Mouse (Mus musculus): ENCODE measurements at regions not wholly inside any gene's neighbourhood (a gene's known extent, or its start where the extent isn't known, plus 50 kb on each side); places are given as distances from the start of the nearest gene placed in this dataset.

GRCm38 (mm10) chr10:9569277-9569676 is 105.7 kb downstream of the Samd5 start:
- no peak for DNase-seq (ENCODE audit: low spot score)

- DNase-seq (ENCODE audit: low spot score) = peak; percentile 74
Observed at GRCm38 (mm10) chr10:9557517-9558065, 117.4 kb downstream of the Samd5 start.

GRCm38 (mm10) chr10:9557092-9557491 is 117.9 kb downstream of the Samd5 start:
- no peak for DNase-seq (ENCODE audit: low spot score)

GRCm38 (mm10) chr10:9553946-9554345 is 121.1 kb downstream of the Samd5 start:
- DNase-seq (ENCODE audit: low spot score) = no peak

- peak; percentile 68 for DNase-seq (ENCODE audit: low spot score)
Observed at GRCm38 (mm10) chr10:9549913-9550709, 124.9 kb downstream of the Samd5 start.

- peak; percentile 9 for DNase-seq (ENCODE audit: low spot score)
Observed at GRCm38 (mm10) chr10:9545807-9546206, 129.2 kb downstream of the Samd5 start.

DNA sequence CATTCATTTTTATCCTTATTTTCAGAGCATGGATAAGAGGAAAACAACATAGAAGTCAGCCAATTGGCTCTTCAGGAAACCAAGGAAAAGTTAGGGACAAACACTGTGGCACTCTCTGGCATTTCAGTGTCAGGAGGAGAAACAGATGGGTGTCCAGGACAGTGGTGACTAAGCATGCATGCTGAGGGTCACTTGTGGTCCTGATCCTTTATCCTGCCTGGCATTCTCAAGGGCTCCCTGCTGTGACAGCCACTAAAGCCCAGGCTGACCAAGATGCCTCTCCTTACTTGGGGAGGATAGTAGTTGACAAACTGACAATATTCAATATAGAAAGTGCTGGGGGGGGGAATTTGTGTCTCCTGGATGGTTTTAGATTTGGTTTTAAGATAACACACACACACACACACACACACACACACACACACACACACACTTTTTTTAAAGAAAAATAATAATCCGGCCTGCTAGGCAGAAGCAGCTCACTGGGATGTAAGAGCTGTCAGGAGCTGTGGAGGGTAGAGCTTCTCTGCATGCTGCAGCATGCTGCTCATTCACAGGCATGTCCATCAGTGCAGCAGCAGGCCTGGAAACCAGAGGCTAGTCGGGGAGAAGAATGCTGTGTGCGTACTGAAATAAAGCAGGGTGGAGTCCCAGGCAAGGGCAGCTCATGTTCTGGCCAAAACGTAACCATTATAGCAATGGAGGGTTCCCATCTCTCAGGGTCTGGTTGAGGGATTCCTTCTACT is 130.8 kb downstream of the Samd5 start:
- peak; percentile 40 for DNase-seq (ENCODE audit: low spot score)

DNA sequence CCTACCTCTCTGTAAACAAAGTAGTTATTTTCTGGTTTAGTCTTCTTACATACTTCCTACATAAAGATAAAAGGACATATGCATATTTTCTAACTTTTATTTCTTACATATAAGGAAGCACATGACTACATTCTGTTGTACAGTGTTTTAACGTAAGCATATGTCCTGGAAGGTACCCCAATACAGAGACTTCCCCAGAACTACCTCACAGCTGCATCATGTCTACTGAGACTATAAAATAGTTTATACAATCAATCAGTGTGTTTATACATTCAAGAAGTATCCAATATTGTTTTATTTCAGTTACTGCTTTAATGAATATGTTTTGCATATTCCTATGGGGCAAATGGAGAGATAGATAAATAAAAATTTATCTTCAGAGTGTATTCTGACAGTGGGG is 133.4 kb downstream of the Samd5 start:
- no peak for DNase-seq (ENCODE audit: low spot score)

DNA sequence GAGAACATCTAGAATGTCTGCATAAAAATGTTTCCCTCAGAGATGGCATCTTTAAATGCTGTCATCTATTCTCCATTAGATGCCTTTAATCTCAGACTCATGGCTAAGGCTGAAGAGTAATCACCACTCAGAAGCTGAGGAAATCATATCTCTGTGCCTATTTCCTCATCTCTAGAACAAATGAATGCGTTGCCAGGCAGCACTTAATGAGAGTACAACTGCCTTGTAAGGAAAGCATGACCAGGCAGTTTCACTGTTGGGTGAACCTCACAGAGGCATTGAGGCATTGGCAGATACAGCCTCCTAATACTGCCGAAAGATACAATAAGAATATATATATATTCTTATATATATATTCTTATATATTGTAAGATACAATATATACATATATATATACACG is 137.3 kb downstream of the Samd5 start:
- DNase-seq (ENCODE audit: low spot score) = no peak

GRCm38 (mm10) chr10:9534552-9534951 is 140.5 kb downstream of the Samd5 start:
- DNase-seq (ENCODE audit: low spot score) = no peak

DNA sequence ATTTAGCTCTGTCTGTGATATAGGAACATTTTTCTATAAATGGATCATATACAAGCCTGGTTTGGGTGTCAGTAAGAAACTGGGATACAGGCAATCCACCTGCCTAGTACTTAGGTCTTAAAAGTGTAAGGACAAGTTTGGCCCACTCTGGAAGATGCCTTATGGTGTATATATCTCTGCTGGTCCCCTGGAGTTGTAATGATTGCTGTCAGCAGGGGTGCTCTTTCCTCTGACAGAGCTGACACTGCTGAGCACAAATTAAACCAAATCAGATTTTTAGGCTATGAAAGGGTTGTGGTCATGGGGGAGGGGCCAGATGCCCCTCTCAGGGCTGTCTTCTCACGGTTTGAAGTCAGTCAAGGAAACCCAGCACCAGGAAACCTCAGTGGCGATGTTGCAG is 141.7 kb downstream of the Samd5 start:
- no peak for DNase-seq (ENCODE audit: low spot score)

- no peak for DNase-seq (ENCODE audit: low spot score)
Observed at GRCm38 (mm10) chr10:9531931-9532330, 143.1 kb downstream of the Samd5 start.

- DNase-seq (ENCODE audit: low spot score) = no peak
Observed at GRCm38 (mm10) chr10:9529408-9529807, 145.6 kb downstream of the Samd5 start.

DNA sequence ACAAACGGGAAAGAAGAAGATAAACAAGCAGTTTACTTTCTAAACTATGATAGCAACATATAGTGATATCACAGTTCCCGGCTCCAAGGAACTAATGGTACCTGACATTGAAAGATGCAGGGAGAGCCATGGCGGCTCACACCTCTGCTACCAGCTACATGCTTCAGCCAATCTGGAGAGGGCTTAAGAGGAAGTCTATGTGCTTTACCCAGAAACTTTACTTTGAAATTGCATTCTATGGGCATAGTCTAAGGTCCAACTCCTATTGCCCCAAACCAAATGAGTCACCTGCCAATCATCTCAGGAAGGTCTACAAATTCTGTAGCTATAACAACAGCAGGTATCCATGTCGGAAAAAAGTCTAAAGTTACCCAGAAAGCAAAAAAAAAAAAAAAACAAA is 146.9 kb downstream of the Samd5 start:
- no peak for DNase-seq (ENCODE audit: low spot score)

GRCm38 (mm10) chr10:9509764-9510390 is 165.1 kb downstream of the Samd5 start:
- DNase-seq (ENCODE audit: low spot score) = no peak

DNA sequence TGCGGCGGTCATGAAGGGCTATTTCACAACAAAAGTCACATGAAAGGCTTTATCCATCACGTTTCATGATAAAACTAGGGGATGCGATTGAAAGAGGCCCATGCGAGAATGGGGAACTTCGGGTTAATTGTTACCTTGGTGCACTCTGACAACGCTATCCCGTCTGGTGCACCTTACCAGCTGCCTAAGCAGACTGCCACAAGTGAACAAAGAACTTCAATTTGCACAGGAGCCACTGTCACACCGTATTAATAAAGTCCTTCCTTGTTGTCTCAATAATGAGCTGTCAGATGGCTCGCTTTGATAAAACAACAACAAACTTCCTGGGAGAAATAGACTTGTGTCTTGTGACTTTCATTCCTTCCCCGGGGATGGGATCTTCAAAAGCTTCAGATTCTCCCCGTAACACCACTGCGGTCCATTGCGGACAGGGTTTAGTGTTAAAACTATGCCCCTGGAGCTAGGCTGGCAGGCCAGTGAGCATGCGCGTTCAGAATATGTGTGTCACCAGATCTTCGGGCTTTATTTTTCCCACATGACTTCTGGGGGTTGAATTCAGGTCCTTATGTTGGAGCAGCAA is 165.8 kb downstream of the Samd5 start:
- no peak for DNase-seq (ENCODE audit: low spot score)

DNA sequence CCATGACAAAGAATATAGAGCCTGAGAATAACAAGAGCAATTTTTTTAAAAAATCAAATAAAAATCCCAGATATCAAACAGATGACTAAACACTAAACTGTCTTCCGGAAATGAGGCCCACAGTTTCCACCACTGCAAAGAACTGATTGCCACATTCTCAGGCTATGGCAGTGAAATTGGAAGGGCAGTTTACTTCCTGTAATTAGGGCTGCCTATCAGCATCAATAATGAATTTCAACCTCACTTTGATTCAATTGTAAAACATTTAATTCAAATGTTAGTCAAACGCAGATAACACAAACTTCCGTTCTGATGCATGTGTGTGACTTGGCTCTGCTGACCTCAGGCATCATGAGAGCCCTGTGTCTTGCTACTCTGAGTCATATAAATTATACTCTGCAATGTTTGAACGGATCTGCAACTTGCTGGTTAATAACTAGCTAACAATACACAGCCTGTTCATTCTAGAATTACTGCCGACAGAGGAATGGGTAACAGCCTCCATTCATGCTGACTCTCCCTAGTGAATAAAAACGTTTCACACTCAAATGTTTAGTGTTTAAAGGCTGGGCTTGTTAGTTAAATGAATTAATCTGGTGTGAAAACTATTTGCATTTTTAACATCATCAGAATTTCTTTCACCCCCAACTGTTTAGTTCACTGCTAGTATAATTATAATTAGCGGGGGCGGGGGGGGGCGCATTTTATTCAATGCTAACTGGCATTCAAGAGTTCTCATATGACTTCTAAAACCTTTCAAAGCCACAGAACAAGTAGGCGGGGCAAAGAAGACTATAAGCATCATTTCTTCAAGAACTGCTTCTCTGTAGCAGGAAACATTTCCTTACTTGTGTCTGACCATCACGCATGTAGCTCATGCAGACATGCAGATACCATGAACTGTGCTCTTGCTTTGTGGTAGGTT is 171.2 kb downstream of the Samd5 start:
- no peak for DNase-seq (ENCODE audit: low spot score)

DNA sequence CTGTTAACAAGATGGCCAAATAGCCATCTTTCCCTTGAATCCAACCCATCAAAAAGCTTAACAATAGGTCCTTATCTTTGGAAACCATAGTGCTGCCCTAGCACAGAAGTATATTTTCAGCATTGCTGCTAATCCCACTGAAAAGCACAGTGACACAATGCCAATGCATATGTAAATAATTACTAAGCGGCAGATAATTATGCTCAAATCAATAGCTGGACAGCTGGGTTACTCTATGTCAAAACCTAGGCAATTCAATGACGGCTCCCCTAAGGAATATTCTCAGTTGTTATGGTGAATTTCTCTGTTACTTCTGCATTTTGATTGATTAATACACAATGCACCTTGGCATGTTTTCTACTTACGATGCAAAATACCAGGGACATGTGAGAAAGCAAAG is 176.5 kb downstream of the Samd5 start:
- DNase-seq (ENCODE audit: low spot score) = no peak

GRCm38 (mm10) chr10:9497021-9497420 is 178.0 kb downstream of the Samd5 start:
- DNase-seq (ENCODE audit: low spot score) = no peak

DNA sequence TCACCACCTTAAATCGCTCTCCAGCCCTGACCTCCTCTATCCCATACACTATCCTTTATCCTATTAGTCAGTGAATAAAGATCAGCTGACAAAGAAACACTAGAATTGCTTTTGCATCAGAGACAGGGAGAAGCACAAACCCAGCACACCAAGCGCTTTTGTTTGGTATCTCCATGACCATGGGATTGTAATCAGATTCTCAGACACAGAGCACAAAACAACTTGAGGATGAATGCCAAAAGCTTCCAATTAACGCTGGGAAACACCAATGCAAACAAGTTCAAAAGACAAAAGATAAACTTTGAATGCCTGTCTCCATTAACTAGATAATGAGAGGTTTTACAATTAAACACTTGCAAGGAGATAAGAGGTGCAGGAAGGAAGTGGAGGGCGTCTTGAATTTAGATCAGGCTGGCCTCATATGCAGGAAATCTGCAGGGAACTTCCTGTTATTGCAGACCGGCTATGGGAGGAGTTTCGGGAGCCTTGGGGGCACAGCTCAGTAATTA is 179.8 kb downstream of the Samd5 start:
- DNase-seq (ENCODE audit: low spot score) = no peak

DNA sequence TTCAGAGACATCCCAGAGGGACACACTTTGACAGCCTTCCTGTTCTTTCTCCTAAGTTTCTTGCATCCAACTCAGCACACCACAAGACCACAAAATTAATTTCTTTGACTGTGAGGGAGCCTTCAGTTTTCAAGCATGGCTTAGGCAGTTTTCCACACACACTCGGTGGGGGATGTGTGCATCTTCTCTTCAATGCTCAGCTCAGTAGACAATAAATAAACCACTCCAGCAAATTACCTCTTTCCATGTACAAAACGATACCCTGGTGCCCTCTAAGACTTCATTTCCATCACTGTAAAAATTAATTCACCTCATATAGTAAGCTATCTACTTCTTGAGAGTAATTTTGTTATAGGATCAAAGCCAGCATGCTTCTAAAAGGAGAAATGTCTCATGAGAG is 184.6 kb downstream of the Samd5 start:
- no peak for DNase-seq (ENCODE audit: low spot score)

Data from embryo, embryonic 10 days (tissue).